Mouse (Mus musculus) cerebellum, adult 8-10 months (tissue): Measurements from ENCODE around the gene Zfpm1.

Source experiments
- DNase-seq: peaks from one replicate; pipeline ENCODE4 v3.0.0; 2022

Zfpm1 gene

DNA sequence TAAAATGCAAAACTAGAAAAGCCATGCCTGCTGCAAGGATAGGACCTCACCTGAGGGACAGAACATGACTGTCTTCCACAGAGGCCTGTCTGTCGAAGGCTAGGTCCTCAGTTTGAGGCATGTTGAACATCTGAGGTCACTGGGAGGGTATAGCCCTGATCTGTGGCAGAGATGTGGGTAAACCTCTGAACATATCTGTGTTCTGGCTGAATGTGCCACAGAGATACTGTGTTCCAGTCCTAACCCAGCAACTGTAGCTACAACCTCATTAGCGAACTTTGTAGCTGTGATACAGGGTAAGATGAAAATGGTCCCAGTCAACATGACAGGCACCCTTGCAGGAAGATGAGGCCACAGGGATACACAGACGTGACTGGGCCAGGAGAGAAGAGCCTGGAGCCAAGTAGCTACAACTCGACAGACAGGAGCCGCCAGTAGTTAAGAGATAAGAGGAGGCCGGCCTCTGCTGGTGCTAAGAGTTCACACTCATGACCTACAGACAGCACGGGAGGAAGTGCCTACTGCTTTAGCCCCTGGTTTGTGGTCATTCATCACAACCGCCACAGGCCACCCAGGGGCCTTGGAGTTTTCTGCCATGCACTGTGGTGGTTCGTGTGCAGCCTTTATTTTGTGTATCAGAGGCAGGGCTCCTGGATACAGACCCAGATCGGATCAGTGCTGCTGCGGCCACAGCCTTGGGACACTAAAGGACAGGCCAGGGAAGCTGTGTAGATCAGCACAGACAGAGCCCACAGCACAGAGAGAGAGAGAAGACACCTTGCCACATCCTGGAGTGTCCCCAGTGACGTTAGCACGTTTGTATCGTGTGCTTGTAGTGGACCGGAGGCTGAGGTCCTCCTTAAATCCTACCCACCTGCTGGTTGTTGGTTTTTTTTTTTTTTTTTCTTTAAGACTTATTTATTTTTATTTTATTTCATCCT lies 67.7 kb downstream of the Zfpm1 start:
- no peak for DNase-seq

DNA sequence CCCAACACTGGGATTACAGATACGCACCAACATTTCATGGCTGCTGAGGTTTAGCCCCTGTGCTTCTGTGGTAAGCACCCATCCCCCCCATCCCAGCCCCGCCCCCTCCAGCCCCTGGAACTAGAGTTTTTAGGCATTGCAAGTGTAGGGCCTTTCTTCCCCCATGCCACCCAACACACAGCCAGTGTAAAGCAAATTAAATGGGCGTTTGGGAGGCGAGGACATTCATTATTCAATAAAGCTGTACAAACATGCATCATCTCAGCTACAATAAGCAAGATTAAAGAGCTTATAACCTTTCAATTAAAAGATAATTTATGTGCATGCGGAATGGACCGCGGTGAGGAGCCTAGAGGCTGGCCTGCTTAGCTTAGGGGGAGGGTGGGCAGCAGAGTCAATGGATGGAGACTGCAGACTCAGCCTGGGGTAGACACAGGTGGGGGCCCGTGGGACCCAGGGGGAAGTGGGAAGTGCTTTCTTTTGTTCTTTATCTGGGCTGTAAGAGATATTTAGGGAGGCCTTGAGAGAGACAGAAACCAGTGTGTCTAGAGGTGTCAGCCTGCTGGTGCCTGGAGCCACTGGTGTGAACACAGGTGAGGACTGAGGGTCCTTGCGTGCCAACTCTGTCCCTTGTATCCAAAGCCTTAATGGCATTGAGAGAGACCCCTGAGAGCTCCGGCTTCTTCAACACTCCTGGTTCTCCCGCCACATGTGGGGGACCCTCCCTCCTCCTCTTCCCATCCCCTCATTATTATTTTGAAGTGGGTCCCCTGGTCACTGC lies 68.6 kb downstream of the Zfpm1 start:
- no peak for DNase-seq

DNA sequence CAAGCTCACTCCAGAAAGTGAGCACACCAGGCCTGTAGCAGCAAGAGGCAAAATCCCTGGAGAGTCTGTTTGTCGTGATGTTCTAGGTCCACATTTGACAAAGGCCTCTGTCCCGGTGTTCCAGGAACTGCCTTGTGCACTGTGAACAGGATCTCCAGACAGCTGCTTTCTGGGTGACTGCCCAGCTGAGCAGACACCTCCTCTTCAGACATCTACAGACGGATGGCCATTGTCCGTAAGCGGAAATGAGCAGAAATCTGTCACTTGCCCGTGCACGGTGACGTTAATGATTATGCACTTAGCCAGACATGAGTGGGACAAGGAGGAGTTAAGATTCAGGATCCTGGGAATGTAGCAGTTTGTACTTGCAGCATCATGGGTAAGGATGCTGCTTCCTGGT lies 72.2 kb downstream of the Zfpm1 start:
- no peak for DNase-seq

DNA sequence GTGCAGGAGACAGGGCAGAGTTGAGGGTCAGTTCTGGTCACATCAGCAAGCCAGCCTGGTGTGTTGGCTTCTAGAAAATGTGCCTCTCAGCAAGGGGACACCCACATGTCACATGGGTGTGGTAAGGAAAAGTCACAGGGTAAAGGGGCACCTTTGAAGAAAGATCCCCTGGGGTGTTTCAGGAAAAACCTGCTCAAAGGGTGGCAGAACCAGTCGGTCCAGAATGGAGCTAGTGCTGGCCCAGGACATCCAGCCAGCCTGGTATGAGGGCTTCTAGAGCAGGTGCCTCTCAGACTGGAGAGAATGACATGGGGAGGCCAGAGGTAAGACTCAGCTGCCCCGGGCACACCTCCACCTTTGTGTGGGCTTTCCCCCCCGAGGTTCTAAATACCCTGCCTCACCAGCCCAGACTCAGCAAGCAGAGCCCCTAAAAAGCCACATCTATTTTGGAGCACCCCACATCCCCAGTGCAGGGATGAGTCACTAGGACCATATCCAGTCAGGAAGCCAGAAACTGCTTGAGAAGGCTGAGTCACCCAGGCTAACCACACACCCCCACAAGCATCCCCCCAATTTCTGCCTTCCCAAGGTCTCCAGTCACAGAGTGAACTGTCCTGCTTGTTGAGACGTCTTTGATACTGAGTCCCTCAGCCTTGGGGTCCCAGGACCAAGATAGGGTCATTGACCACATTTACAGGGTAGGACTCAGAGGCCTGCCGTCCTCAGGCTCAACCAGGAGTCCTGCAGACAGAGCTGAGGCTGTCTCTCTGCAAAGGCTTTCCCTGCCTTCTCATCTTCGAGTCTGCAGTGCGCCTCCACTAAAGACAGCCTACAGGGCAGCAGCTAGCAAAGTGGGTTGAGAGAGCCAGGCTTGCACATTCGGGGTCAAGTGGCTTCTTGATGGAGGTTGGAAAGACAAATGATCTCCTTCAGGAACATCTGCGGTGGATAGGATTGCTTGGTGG lies 74.0 kb downstream of the Zfpm1 start:
- no peak for DNase-seq

DNA sequence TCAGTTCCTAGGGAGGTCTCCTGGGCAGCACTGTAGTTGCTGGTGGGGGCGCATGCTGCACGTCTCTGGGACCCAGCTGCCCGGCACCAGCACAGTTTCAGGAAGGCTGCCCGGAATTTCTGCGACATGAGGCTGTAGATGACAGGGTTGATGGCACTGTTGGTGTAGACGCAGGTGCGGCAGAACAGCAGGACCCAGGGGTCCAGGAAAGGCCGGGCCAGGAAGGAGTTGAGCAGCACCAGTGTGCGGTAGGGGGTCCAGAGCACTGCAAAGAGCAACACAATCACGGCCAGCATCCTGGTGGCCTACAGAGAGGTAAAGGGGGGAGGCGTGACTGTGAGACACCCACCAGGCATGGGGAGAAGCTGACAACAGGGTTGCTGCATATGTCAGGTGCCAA lies 75.3 kb downstream of the Zfpm1 start:
- DNase-seq = no peak

DNA sequence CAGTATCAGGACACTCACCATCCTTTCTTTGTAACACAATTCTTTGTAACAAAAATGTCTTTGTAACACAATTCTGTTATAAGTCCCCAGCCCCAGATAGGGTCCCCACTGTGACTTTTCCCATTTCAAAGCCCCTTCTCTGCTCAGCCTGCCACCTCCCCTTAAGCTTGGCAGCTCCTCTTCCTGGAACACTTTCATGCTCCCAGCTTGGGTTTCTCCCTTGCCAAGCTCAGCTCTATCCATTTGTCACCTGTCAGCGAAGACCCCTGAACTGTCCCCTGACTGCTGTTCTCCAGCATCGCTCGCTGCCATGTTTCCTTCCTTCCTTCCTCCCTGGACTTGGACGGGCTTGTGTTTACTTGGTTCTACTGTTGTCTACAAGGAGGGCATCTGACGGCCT lies 75.7 kb downstream of the Zfpm1 start:
- no peak for DNase-seq

DNA sequence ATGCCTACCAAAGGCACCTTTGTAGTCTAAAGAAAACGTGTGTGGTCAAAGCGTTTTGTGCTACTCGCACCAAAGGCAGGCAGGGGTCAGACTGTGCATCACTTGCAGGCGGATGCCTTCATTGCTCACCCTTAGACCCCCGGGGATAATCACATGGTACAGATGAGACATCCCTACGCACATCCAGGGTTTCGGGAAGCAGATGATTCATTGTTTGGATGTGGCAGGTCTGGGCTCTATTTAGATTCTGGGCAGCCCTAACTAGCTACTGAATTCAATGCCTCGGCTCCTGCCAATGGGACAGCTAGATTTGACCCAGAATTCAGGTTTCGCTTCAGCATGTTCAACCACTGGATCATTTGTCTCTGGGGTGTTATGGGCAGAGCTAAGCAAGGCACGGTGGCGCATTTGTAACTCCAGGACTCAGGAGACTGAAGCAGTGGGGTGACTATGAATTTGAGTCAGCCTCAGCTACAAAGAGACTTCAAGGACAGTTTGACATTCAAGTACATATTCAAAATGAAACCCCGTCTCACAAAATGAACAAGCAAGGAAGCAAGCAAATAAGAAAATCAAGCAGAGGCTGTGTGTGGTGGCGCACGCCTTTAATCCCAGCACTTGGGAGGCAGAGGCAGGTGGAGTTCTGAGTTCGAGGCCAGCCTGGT lies 77.3 kb downstream of the Zfpm1 start:
- DNase-seq = no peak

DNA sequence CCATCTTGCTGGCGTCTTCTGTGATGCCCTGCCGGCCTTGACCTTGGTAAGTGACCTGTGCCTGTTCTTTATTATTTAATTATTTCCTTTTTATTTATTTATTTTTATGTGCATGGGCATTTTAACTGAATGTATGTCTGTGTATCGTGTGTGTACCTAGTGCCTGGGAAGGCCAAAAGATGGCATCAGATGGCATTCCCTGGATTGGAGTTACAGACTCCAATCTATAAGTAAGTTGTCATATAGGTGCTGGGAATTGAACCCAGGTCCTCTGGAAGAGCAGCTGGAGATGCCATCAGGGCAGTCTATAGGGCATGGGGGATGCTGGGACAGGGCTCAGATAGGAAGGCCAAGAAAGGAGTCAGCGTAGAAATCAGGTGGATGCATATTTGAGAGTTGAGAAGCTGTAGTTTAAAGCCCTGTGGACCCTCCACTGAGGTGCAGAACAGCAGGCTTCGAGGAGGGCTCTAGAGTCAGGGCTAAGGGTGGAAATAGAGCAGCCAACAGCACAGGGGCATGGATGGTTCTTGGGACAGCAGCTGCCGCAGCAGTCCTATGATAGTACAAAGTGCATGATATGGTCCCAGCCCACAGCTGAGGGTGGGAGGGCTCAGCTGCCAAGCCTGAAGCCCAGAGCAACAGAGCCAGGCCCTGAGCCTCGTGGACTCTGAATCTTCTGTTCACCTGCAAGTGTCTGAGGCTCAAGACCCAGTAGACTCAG lies 78.9 kb downstream of the Zfpm1 start, which contains the start of gene Trhr2:
Gene Trhr2, minus strand, starts transcription at position 51 of the 721 bp plus-strand sequence.
- no peak for DNase-seq

DNA sequence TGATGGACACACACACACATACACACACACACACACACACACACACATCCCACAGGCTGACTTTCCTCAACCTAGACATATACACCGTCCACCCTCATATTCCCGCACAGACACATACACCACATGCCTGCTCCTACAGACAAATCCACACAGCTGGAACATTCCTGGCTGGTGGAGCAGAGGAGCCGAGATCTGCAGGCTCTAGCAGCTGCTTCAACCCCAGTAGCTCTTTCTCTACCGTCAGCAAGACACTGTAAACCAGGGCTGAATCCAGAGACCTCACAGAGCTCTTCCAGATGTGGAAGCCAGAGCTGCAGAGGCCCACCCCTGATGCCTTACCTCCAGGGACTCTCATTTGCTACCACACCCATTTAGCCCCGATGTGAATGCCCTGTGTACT lies 80.3 kb downstream of the Zfpm1 start:
- DNase-seq = no peak

DNA sequence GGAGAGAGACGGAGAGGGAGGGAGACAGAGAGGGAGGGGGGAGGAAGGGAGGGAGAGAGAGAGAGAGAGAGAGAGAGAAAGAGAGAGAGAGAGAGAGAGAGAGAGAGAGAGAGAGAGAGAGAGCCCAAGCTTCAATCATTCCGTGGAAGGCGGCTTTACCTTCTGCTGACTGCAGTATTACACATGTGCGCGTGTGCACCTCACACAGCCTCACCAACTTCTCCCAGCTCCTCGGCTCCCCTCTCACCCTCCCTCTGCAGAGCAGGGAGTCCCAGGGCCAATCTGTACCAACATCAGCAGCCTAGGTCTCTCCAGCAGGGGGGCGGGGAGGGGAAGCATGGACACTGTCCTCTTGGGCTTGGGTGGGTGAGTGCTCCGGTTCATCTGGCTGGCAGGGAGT lies 81.0 kb downstream of the Zfpm1 start:
- DNase-seq = no peak

DNA sequence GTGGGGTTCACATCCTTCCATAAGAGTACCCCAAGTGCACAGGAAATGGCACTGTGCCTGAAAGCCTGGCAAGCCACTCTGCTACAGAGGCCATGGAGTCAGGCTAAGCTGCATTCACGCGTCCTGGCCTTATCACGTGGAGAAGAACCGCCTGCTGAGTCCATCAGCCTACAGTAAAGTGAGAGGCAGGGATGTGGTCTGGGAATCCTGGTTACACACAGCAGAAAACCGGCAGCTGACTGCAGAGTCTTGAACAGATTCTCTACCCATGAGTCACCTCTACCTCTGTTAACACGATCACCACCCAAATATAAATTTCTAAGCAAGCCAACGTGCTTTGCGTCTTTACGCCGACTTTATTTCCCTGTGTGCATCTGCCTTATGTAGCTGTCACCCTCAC lies 86.6 kb downstream of the Zfpm1 start:
- no peak for DNase-seq

DNA sequence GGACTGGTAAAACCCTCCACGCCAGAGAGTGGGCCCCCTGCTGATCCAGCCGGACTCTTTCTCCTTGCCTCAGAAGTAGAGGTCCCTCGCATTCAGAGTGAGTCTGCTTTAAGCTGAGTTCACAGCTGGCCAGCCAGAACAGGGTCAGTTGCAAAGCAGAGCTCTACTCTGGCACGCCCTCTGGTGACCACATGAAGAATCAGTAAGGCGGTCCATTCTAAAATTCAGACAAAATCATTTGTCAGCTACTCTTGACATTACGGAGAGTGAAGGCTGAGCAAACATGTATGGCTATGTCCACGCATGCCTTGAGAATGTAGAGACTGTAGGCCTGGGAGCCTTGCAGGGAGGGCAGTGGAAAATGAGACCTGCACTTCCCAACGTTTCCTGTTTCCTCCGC lies 87.7 kb downstream of the Zfpm1 start:
- peak; percentile 60 for DNase-seq

DNA sequence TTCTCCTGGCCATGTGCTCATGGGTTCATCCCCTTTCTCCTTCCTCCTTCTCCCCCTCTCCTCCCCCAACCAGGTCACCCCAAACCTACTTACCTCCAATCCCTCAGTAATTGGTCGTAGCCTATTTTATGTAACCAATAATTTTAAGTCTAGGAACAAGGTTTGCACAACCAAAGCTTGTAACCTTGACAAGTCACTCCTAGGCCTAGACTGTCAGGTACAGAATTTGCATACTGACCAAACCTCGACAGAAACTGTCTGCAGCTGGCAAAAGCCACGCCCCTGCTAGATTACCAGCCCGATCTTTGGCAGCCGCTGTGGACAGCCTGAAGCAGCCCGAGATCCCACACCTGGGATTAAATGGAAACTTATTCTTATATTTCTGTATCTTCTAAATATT lies 89.8 kb downstream of the Zfpm1 start:
- no peak for DNase-seq

DNA sequence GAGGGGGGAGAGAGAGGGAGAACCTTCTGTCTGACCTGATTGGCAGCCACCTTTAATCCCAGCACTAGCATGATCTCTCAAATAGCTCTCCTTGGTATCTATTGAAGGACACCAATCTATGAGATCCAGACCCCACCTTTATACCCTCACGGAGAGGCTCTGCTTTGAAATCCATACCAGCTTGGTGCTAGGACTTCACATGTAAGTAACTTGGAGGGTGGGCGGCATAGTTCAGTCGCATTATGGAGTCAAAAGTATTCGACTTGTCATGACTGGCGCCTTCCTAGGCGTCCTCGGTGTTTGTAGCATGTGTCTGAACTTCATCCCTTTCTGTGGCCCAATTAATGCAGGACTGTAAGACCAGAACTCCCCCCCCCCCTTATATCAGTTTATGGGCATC lies 93.4 kb downstream of the Zfpm1 start:
- DNase-seq = peak; percentile 20

DNA sequence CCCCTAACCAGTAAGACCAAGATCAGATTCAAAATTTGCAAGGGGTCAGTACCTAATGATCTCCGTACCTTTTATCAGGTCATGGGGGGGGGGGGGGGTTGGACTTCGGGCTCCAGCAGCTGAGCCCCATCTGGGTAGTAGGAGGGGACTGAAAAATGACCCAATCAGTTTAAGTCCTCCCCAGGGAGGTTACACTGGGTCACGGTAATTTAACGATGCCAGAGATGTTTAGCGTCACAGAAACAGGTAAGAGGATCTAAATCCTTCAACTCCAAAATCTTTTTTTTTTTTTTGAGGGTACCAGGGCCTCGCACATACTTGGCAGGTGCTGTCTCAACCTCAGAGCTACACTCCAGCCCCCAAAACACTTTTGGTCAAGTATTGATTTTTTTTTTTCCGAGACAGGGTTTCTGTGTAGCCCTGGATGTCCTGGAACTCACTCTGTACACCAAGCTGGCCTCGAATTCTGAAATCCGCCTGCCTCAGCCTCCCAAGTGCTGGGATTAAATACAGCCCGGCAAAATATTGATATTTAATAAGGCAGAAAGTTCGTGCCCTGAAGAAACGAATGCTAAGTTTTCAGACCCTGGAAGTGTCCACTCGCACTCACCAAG lies 93.9 kb downstream of the Zfpm1 start:
- no peak for DNase-seq

DNA sequence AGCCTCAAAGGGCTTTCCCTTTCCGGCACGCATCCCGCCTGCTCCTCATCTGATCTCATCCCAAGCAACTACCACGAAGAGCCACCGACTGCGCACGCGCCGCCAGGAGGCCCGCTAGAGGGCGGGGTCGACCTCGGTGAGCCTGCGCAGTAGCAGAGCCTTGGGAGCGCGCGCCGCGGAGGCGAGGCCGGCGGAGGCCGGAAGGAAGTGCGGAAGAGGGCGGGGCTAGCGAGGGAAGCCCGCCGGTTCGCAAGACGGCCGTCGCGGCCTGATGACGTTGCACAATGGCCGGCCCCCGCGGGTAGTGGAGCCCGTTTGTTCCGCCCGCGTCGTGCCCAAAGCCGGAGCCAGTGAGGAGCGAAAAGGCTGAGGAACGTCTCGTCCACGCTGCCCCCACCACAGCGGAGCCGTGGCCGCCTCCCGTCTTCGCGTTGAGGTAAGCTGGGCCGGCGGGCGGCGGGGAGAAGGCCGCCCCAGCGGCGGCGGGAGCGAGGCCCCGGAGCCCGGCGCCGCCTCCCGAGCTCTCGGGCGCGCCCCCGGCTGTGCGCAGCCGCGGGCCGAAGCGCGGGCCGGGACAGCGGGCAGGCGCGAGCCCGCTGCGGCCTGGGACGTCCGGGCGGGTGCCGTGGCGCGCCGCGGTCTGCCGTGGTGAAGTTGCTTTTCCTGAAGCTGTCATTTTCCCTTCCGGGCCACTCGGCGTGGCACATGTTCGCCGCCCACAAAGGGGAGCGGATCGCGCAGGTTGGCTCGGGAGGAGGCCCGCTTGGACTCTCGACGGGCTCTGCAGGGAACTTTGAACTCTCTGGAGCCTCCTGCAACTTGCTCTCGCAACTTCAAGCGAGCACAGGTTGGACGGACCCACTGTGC lies 94.7 kb downstream of the Zfpm1 start, which contains the start of gene Zc3h18:
Gene Zc3h18, plus strand, starts transcription at position 245 of the 867 bp plus-strand sequence.
- DNase-seq = peak; percentile 99

DNA sequence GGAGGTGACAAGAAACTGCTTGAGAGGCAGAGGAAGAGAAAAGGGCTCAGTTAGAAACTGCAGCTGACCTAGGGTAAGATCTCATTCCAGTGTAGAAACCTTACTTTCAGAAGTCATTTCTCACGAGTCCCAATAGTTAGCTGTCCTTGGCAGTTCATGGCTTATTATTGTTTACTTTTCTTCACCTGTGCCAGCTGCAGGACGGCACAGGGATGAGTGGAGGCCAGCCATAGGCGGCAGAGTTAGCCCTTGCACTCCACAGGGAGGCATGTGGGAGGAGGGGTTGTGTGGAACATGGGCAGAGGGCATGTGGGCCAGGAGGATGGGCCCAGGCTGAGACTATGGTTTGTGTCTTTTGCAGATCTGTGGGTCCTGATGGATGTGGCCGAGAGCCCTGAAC lies 101.1 kb downstream of the Zfpm1 start:
- no peak for DNase-seq
